In the genomic region with DNA sequence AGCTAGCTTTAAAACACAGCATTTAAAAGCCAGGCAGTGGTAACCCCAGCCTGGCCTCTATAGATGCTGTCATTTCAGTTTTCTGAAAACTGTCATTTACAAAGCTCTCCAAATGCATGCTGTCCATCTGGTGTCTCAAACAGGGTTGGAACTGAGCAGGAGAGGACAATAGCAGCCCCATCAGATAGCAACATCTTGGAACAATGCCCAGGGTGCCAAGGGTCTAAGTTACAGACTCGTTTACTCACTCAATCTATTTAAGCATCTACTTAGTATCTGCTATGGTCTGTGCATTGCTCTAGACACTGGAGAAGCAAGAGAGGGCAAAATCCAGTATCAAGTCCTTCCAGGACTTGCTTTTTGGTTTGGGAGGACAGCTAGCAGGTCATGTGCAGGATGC, we compare ENCODE assay signal across 21 mouse cellular contexts. TPM values are rescaled to one million over a fixed set of nuclear protein-coding genes. Genes with fewer than 3 reads are reported as not detected.
A peak's percentile ranks its signal among the peaks of the same experiment; 100 is the strongest.
DNase-seq lines count a peak whose midpoint lies in the region; ATAC-seq and TF ChIP-seq lines count a peak whose summit lies in the region.
"Had no signal": no experiment of that assay in that cellular context is flagged by ENCODE, and none has a peak within 500 bp of the region (broad histone marks: within the 10 kb centered on the region; RNA-seq: fewer than 3 reads in every experiment).

No protein-coding gene starts in this region.

- no peak overlapping the region for H3K4me2 ChIP-seq in hindbrain, embryonic 14.5 days (replicated peaks)
- H3K4me2 ChIP-seq in stomach, postnatal 0 days (replicated peaks; ENCODE audit: low read depth), result no peak overlapping the region
- H3K4me2 ChIP-seq: embryonic facial prominence, embryonic 15.5 days; heart, embryonic 13.5 days had no signal

- 0 out of 2 replicates have a peak, but pooled peaks cover 1% of the 10 kb centered on the region for H3K27me3 ChIP-seq in hindbrain, embryonic 10.5 days (ENCODE audit: insufficient read depth, poor library complexity, severe bottlenecking)
- H3K27me3 ChIP-seq in hindbrain, embryonic 14.5 days (ENCODE audit: control insufficient read depth, insufficient read depth, low read length), result no peaks in the 10 kb centered on the region
- H3K27me3 ChIP-seq in stomach, postnatal 0 days (ENCODE audit: control insufficient read depth, insufficient read depth, low read length), result no peaks in the 10 kb centered on the region
- H3K27me3 ChIP-seq: embryonic facial prominence, embryonic 15.5 days; heart, embryonic 13.5 days had no signal

- no peak for TF ChIP-seq EP300 in stomach, postnatal 0 days (optimal IDR thresholded peaks at IDR 0.05)

- H3K9me3 ChIP-seq in hindbrain, embryonic 10.5 days, result no peaks in the 10 kb centered on the region
- no peaks in the 10 kb centered on the region for H3K9me3 ChIP-seq in hindbrain, embryonic 14.5 days (ENCODE audit: control insufficient read depth, low read length)
- no peaks in the 10 kb centered on the region for H3K9me3 ChIP-seq in stomach, postnatal 0 days (ENCODE audit: control insufficient read depth, low read length)
- H3K9me3 ChIP-seq: embryonic facial prominence, embryonic 15.5 days; forebrain, embryonic 10.5 days; heart, embryonic 13.5 days had no signal

- TF ChIP-seq CTCF in cortical plate, adult 2 months (IDR thresholded peaks at IDR 0.05; ENCODE audit: extremely low read depth, insufficient read depth, low read length), result no peak
- no peak for TF ChIP-seq CTCF in stomach, postnatal 0 days (IDR thresholded peaks at IDR 0.05; ENCODE audit: low read depth)

- H3K36me3 ChIP-seq in hindbrain, embryonic 10.5 days, result no peaks in the 10 kb centered on the region
- no peaks in the 10 kb centered on the region for H3K36me3 ChIP-seq in hindbrain, embryonic 14.5 days (replicated peaks; ENCODE audit: control insufficient read depth, insufficient read depth)
- H3K36me3 ChIP-seq in stomach, postnatal 0 days (ENCODE audit: control insufficient read depth, insufficient read depth, low read length), result no peaks in the 10 kb centered on the region
- H3K36me3 ChIP-seq: embryonic facial prominence, embryonic 15.5 days; forebrain, embryonic 10.5 days; heart, embryonic 13.5 days had no signal

- peak overlapping the region; percentile 74 for H3K27ac ChIP-seq in hindbrain, embryonic 10.5 days
- H3K27ac ChIP-seq in hindbrain, embryonic 14.5 days, result no peak overlapping the region
- H3K27ac ChIP-seq in cortical plate, adult 2 months (ENCODE audit: insufficient read depth, low read length), result peak overlapping the region; percentile 21; the same call in 1 of the 2 replicates
- no peak overlapping the region for H3K27ac ChIP-seq in stomach, postnatal 0 days (replicated peaks)
- H3K27ac ChIP-seq: embryonic facial prominence, embryonic 15.5 days; forebrain, embryonic 10.5 days; gastrocnemius, adult 2 months; heart, embryonic 13.5 days had no signal

- H3K4me3 ChIP-seq in hindbrain, embryonic 10.5 days, result 0 out of 2 replicates have a peak overlapping the region, but pooled peaks have one; percentile 9
- no peak overlapping the region for H3K4me3 ChIP-seq in hindbrain, embryonic 14.5 days (replicated peaks; ENCODE audit: low read length)
- H3K4me3 ChIP-seq in cortical plate, adult 2 months (ENCODE audit: insufficient read depth, low read length), result no peak overlapping the region
- H3K4me3 ChIP-seq in stomach, postnatal 0 days (ENCODE audit: low read depth, low read length), result no peak overlapping the region
- H3K4me3 ChIP-seq: embryonic facial prominence, embryonic 15.5 days; erythroblast, embryonic 14.5 days; forebrain, embryonic 10.5 days; gastrocnemius, adult 2 months; heart, embryonic 13.5 days had no signal

- no peak for DNase-seq in hindbrain, embryonic 10.5 days (ENCODE audit: low spot score)
- DNase-seq in hindbrain, embryonic 14.5 days (ENCODE audit: low spot score), result no peak
- peak; percentile 17 for DNase-seq in left cerebral cortex, postnatal 4 days
- DNase-seq in left cerebral cortex, postnatal 25 days (ENCODE audit: low spot score in 2 of 2), result no peak
- DNase-seq in stomach, postnatal 0 days (ENCODE audit: low spot score), result peak; percentile 7
- no peak for DNase-seq in ovary, postnatal 14 days (ENCODE audit: low spot score)
- DNase-seq: adrenal gland, adult 2 months; adrenal gland, postnatal 25 days; cerebellum, adult 2 months; embryo, embryonic 11 days; gastrocnemius, adult 2 months; gastrocnemius, postnatal 25 days; heart, postnatal 4 days had no signal

- 57% methylated on average over 1 of the region's 1 CpGs for WGBS in hindbrain, embryonic 10.5 days
- 31% methylated on average over 1 of the region's 1 CpGs for WGBS in hindbrain, embryonic 14.5 days
- WGBS in stomach, postnatal 0 days, result 23% methylated on average over 1 of the region's 1 CpGs

- intact Hi-C loops in left cerebral cortex, postnatal 4 days (cut with DNase I), result no loop called here
- intact Hi-C loops in left cerebral cortex, postnatal 25 days (cut with DNase I), result no loop called here

- TF ChIP-seq POLR2A in cortical plate, adult 2 months (IDR thresholded peaks at IDR 0.05; ENCODE audit: extremely low read depth, insufficient read depth, low read length), result no peak

- H3K9ac ChIP-seq in hindbrain, embryonic 14.5 days, result no peak overlapping the region
- H3K9ac ChIP-seq in stomach, postnatal 0 days (ENCODE audit: low read length), result no peak overlapping the region
- H3K9ac ChIP-seq: embryonic facial prominence, embryonic 15.5 days; heart, embryonic 13.5 days had no signal

- peaks cover 29% of the 10 kb centered on the region for H3K4me1 ChIP-seq in hindbrain, embryonic 10.5 days (replicated peaks)
- H3K4me1 ChIP-seq in hindbrain, embryonic 14.5 days (replicated peaks; ENCODE audit: control insufficient read depth, insufficient read depth, low read length), result no peaks in the 10 kb centered on the region
- no peaks in the 10 kb centered on the region for H3K4me1 ChIP-seq in cortical plate, adult 2 months (ENCODE audit: control insufficient read depth, insufficient read depth, low read length)
- H3K4me1 ChIP-seq in stomach, postnatal 0 days (replicated peaks; ENCODE audit: control insufficient read depth, insufficient read depth), result no peaks in the 10 kb centered on the region
- H3K4me1 ChIP-seq: embryonic facial prominence, embryonic 15.5 days; forebrain, embryonic 10.5 days had no signal

- no peak for ATAC-seq in hindbrain, embryonic 14.5 days (ENCODE audit: low FRiP score)
- ATAC-seq in stomach, postnatal 0 days (ENCODE audit: low FRiP score, low TSS enrichment), result no peak
- ATAC-seq: forebrain, embryonic 14.5 days; intestine, embryonic 16.5 days had no signal

RNA-seq across cellular contexts. Expression of gene Insc, which starts 10.7 kb away (rescaled TPM):
- polyA plus RNA-seq in hindbrain, embryonic 10.5 days (2016; fragmentation: Nextera tagmentation; extraction: Ambion mirVana), result 8.1 and 11.1 TPM in 2 replicates
- 2.9 and 3.1 TPM in 2 replicates for polyA plus RNA-seq in hindbrain, embryonic 14.5 days (2014; fragmentation: Nextera tagmentation; extraction: Ambion mirVana)
- total RNA-seq in left cerebral cortex, postnatal 4 days (2021), result 1 to 10 TPM in 1 of 2 experiments, under 1 TPM in 1; 0.85 to 1.3 TPM
- 1 to 10 TPM; 3.5 to 5.2 TPM for total RNA-seq in left cerebral cortex, postnatal 25 days (2021)
- 6.0 and 9.1 TPM in 2 replicates for polyA plus RNA-seq in cortical plate, adult 2 months (2012; rRNA removed)
- polyA plus RNA-seq in stomach, postnatal 0 days (2015; fragmentation: Nextera tagmentation; extraction: Ambion mirVana), result 11.2 and 15.8 TPM in 2 replicates
- total RNA-seq: granulocyte monocyte progenitor cell, adult 5-6 weeks had no signal

RNA-seq across cellular contexts. Expression of gene Calcb, which starts 35.8 kb away (rescaled TPM):
- polyA plus RNA-seq in hindbrain, embryonic 10.5 days (2016; fragmentation: Nextera tagmentation; extraction: Ambion mirVana), result not detected in 2 replicates
- 11.2 and 11.6 TPM in 2 replicates for polyA plus RNA-seq in hindbrain, embryonic 14.5 days (2014; fragmentation: Nextera tagmentation; extraction: Ambion mirVana)
- total RNA-seq in left cerebral cortex, postnatal 4 days (2021), result under 1 TPM in 1 of 2 experiments, not detected in 1; 0.89 TPM
- not detected for total RNA-seq in left cerebral cortex, postnatal 25 days (2021)
- 0.32 and 0.73 TPM in 2 replicates for polyA plus RNA-seq in cortical plate, adult 2 months (2012; rRNA removed)
- polyA plus RNA-seq in stomach, postnatal 0 days (2015; fragmentation: Nextera tagmentation; extraction: Ambion mirVana), result 3.5 and 3.7 TPM in 2 replicates
- total RNA-seq: adrenal gland, adult 2 months; adrenal gland, postnatal 25 days; gastrocnemius, adult 2 months; gastrocnemius, postnatal 25 days; granulocyte monocyte progenitor cell, adult 5-6 weeks had no signal
- polyA plus RNA-seq: adrenal gland, adult 2 months; erythroblast, embryonic 14.5 days; forebrain, embryonic 10.5 days; forebrain, embryonic 14.5 days; heart, embryonic 13.5 days had no signal

Comparison
In these comparisons a context has a peak if more than half of its experiments do, and no peak if none do; other contexts are left out.
1. DNase-seq: peak in left cerebral cortex, postnatal 4 days (single experiment) and stomach, postnatal 0 days (single experiment); none in hindbrain, embryonic 10.5 days (single experiment), hindbrain, embryonic 14.5 days (single experiment), left cerebral cortex, postnatal 25 days (0 of 2) and ovary, postnatal 14 days (single experiment).
2. H3K27ac ChIP-seq: peak in hindbrain, embryonic 10.5 days (single experiment) and cortical plate, adult 2 months (single experiment); none in hindbrain, embryonic 14.5 days (single experiment) and stomach, postnatal 0 days (single experiment).